Mouse (Mus musculus) lung, postnatal 0 days (tissue): ENCODE results near the gene Tcp11. TPM values are rescaled to one million over a fixed set of nuclear protein-coding genes. Genes with fewer than 3 reads are reported as not detected.
A peak's percentile ranks its signal among the peaks of the same experiment; 100 is the strongest.

Experiments used
- ATAC-seq: fragments of 200-750 bp; cut with Nextera tagmentation; 2 replicates; pipeline ENCODE4 v1.8.0; 2017; ENCODE audit warnings: moderate library complexity
- DNase-seq: peaks from one replicate; pipeline ENCODE4 v3.0.0-alpha.2; 2016; ENCODE audit warnings: low spot score
- H3K27ac ChIP-seq: fragments of 300-500 bp; sonication (generic); 2 replicates; pipeline ENCODE4 v1.5.1; 2014; ENCODE audit warnings: antibody characterized with exemption, mild to moderate bottlenecking, low read length, mixed read lengths
- H3K27me3 ChIP-seq: fragments of 300-500 bp; sonication (generic); replicated peaks from 2 replicates; pipeline ENCODE4 v1.6.1; 2014; ENCODE audit warnings: low read length, mixed read lengths; ENCODE audit not compliant: insufficient read depth
- H3K36me3 ChIP-seq: fragments of 300-500 bp; sonication (generic); 2 replicates; pipeline ENCODE4 v1.6.1; 2014; ENCODE audit warnings: low read length, mixed read lengths; ENCODE audit not compliant: insufficient read depth
- H3K4me1 ChIP-seq: fragments of 300-500 bp; sonication (generic); 2 replicates; pipeline ENCODE4 v1.6.1; 2014; ENCODE audit warnings: antibody characterized with exemption, low read depth, low read length, mixed read lengths; ENCODE audit not compliant: insufficient read depth
- H3K4me2 ChIP-seq: fragments of 300-500 bp; sonication (generic); replicated peaks from 2 replicates; pipeline ENCODE4 v1.6.1; 2014; ENCODE audit warnings: low read depth, mild to moderate bottlenecking, low read length, moderate library complexity, mixed read lengths
- H3K4me3 ChIP-seq: fragments of 300-500 bp; sonication (generic); 2 replicates; pipeline ENCODE4 v1.5.1; 2014; ENCODE audit warnings: low read depth, low read length
- H3K9ac ChIP-seq: fragments of 300-500 bp; sonication (generic); replicated peaks from 2 replicates; pipeline ENCODE4 v1.6.1; 2014; ENCODE audit warnings: low read depth, mild to moderate bottlenecking
- H3K9me3 ChIP-seq: fragments of 300-500 bp; sonication (generic); 2 replicates; pipeline ENCODE4 v1.6.1; 2016; ENCODE audit warnings: low read length, mixed read lengths
- CTCF ChIP-seq: IDR thresholded peaks from 2 replicates; pipeline ENCODE4 v1.5.1; 2016; ENCODE audit warnings: antibody characterized with exemption, mild to moderate bottlenecking
- EP300 ChIP-seq: IDR thresholded peaks from 2 replicates; pipeline ENCODE4 v1.6.1; 2016; ENCODE audit warnings: antibody characterized with exemption, mild to moderate bottlenecking, control low read depth
- WGBS: fragments of 180-500 bp; shearing (Covaris S2); extraction: QIAGEN DNeasy Blood & Tissue Kit; methylation state at CpG from one replicate; pipeline ENCODE4 v1.1.7; 2014; 5-methylcytosine and 5-hydroxymethylcytosine counted together
- polyA plus RNA-seq: library from polyadenylated mRNA; unstranded; fragments of >200 nt; fragmentation: Nextera tagmentation; extraction: Ambion mirVana; gene quantifications from 2 replicates; pipeline ENCODE4 v1.2.1, GENCODE M21; 2015

The Tcp11 gene
- polyA plus RNA-seq, 1 experiment from 2014 or later: 6.0 TPM

DNA sequence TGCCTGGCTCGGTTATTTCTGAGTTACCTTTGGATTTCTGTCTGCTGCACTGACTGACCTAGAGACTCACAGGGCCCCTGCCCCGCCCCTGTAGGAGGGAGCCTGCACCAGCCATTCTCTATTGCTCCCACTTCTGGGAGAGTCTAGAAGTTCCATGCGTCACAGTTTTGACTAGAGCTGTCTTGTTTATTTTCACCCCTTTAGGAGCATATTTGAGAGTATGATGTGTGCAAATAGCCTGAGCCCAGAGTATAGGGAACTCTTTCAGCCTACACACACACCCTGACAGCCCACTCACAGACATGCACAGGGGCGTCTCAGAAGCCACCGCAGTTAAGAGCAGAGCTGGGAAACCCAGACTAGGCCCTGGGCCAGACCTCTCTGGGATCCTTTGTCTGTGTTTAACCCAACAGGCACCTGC lies 54.9 kb downstream of the Tcp11 start:
- Histone ChIP-seq H3K4me2 (peak overlapping the region; percentile 15; the same call in 1 of the 2 replicates), H3K9me3 (no peaks in the 10 kb centered on the region), H3K36me3 (no peaks in the 10 kb centered on the region), H3K27me3 (no peaks in the 10 kb centered on the region), H3K4me1 (peaks cover 59% of the 10 kb centered on the region; the same call in 1 of the 2 replicates), H3K9ac (0 out of 2 replicates have a peak overlapping the region, but pooled peaks have one; percentile 27), H3K27ac (peak overlapping the region; percentile 90), H3K4me3 (no peak overlapping the region)
- WGBS: 25% methylated on average over 5 of the region's 5 CpGs
- DNase-seq (peak; percentile 94), ATAC-seq (peak; percentile 86)
- TF ChIP-seq CTCF (peak; percentile 44), EP300 (peak; percentile 90)

DNA sequence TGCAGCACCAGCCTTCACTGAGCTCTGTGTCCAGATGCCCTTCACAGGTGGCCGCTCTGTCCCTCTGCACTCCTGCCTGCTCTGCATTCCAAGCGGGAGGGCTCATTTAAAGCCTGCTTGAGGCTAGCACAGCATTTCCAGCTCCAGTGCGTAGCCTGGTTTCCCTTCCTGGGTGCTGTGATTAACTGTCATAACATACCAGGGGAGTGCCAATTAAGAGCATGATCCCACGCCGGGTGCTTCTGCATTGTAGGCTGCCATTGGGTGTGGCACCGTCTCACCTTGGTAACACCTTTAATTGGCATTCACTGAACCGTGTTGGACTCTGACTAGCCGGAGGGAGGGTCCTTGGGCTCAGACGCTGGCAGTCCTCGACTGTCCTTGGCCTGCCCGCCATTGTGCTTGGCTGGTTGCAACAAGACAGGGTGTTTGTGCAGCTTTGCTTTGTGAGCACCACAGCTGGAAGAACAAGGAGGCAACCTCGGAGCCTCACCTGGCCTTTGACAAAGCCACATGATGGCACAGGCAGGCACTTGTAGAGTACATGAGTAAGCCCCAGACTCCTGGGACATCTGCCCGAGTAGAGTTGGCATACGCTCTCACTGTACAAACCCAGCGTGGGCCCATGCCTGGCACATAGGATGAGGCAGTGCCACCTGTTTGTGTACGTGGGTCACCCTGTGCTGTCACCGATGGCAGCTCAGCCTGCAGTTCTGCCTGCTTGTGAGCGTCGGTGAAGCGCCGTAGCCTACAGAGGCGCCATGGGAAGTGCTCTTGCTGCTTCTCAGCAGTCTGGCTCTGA lies 57.4 kb downstream of the Tcp11 start:
- H3K36me3 ChIP-seq: 0 out of 2 replicates have a peak, but pooled peaks cover 3% of the 10 kb centered on the region
- H3K4me2 ChIP-seq: no peak overlapping the region
- ATAC-seq (no peak), DNase-seq (no peak)
- no peaks in the 10 kb centered on the region for H3K9me3 ChIP-seq
- H3K4me3 ChIP-seq: no peak overlapping the region
- H3K27ac ChIP-seq: peak overlapping the region; percentile 90
- TF ChIP-seq CTCF (no peak), EP300 (no peak)
- WGBS: 62% methylated on average over 22 of the region's 22 CpGs
- H3K4me1 ChIP-seq: peaks cover 55% of the 10 kb centered on the region; the same call in 1 of the 2 replicates
- no peaks in the 10 kb centered on the region for H3K27me3 ChIP-seq
- H3K9ac ChIP-seq: no peak overlapping the region

DNA sequence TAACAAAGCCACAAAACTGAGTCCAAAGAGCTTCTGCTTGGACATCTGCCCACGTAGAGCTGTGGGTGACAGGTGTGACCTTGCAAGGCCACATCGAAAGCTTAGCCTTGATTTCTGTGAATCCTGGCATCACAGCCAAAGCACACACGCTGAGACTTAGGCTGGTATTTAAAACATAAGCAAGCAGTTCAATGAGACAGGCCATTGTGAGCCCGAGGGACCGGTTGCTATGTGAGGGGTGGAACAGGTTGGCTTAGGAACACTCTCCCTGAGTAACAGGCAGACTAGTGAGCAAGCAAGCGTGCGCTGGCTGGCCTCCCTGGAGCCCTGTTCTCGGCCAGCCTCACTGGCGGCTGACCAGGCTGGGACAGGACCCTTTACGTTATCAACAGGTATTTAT lies 58.5 kb downstream of the Tcp11 start:
- 53% methylated on average over 10 of the region's 10 CpGs for WGBS
- H3K9ac ChIP-seq: no peak overlapping the region
- H3K4me2 ChIP-seq: no peak overlapping the region
- TF ChIP-seq CTCF (no peak), EP300 (no peak)
- 0 out of 2 replicates have a peak, but pooled peaks cover 3% of the 10 kb centered on the region for H3K36me3 ChIP-seq
- peaks cover 55% of the 10 kb centered on the region; the same call in 1 of the 2 replicates for H3K4me1 ChIP-seq
- ATAC-seq (no peak), DNase-seq (no peak)
- no peaks in the 10 kb centered on the region for H3K9me3 ChIP-seq
- H3K27ac ChIP-seq: peak overlapping the region; percentile 55
- no peaks in the 10 kb centered on the region for H3K27me3 ChIP-seq
- no peak overlapping the region for H3K4me3 ChIP-seq

DNA sequence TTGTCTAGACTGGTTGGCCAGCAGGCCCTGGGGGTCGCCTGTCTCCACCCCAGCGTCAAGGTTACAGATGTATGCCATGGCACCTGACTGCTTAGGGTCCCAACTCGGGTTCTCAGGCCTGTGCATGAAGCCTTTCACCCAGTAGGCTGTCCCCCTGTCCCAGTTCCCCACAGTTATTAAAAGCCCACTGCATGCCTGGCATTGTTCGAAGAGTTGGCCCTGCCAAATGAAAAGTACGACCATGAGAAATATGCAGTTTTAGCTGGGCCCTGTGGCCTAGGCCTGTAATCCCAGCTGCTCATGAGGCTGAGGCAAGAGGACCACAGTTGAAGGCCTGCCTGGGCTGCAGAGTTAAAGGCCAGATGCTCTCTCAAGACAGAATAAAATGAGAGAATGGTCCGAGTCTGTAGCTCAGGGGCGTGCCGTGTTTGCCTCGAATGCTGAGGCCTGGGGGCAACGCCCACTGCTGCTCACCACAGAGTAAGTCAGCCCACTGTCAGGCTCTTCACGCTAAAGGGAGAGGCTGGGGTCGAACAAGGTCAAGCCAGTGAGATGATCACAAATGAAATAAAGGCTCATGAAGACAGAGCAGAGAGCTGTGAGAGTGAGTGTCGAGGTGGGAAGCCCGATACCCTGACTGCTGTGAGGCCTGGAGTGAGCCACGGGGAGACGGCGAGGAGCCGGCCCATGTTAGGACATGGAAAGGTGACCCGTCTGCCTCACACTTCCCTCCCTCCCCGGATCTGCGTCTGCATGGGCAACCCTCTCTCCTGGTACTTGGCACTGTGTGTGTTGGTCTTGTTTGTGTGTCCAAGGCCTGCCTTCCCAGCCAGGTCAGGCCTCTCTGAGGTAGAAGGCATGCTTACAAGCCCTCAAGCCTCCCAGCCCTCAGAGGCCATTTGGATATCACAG lies 60.4 kb downstream of the Tcp11 start:
- Histone ChIP-seq H3K27ac (peak overlapping the region; percentile 55), H3K4me1 (peaks cover 45% of the 10 kb centered on the region; the same call in 1 of the 2 replicates), H3K27me3 (no peaks in the 10 kb centered on the region), H3K4me3 (no peak overlapping the region), H3K4me2 (no peak overlapping the region), H3K36me3 (0 out of 2 replicates have a peak, but pooled peaks cover 3% of the 10 kb centered on the region), H3K9ac (no peak overlapping the region), H3K9me3 (no peaks in the 10 kb centered on the region)
- DNase-seq (no peak), ATAC-seq (peak; percentile 18; the same call in 1 of the 2 replicates)
- TF ChIP-seq CTCF (no peak), EP300 (no peak)
- WGBS: 59% methylated on average over 18 of the region's 21 CpGs

DNA sequence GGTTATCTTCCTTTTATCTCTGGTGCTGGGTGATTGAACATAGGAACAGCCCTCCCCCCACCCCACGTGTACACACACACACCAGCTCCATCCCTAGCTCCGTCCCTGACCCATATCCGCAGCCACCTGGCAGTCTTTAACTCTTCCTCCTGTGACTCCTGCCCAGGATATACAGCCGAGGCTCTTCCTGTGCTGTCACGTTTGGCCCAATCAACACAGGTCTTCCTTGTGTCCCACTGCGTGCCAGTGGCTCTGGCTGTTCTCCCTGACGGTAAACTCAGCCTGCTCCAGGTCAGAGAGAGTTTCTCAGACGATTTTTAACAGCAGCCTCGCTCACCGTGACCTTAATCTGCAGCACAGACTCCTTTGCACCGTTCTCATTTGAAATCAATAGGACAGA lies 61.7 kb downstream of the Tcp11 start:
- DNase-seq (no peak), ATAC-seq (no peak)
- H3K36me3 ChIP-seq: 0 out of 2 replicates have a peak, but pooled peaks cover 3% of the 10 kb centered on the region
- no peak overlapping the region for H3K9ac ChIP-seq
- H3K4me3 ChIP-seq: no peak overlapping the region
- H3K27ac ChIP-seq: no peak overlapping the region
- no peaks in the 10 kb centered on the region for H3K9me3 ChIP-seq
- no peak overlapping the region for H3K4me2 ChIP-seq
- TF ChIP-seq EP300 (no peak), CTCF (no peak)
- H3K4me1 ChIP-seq: peaks cover 43% of the 10 kb centered on the region; the same call in 1 of the 2 replicates
- H3K27me3 ChIP-seq: no peaks in the 10 kb centered on the region
- 59% methylated on average over 11 of the region's 11 CpGs for WGBS

DNA sequence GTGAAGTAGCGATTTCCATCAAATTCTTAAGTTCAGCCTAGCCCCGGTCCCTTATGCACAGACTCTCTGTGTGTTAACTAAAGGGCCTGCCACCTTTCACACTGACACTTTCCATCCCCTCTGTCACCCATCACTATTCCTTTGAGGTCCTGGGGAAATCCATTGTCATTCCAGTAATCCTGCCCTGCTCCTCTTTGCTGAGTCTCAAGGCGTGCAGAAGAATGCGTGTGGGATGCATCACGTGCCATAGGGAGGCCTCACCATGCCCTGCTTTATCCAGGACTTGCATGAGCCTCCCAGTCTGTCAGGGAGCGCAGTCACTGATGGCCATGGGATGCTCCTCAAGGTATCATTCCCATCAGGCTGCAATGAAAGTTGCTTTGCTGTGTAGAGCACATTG lies 62.1 kb downstream of the Tcp11 start:
- no peak overlapping the region for H3K9ac ChIP-seq
- TF ChIP-seq EP300 (no peak), CTCF (no peak)
- peaks cover 44% of the 10 kb centered on the region; the same call in 1 of the 2 replicates for H3K4me1 ChIP-seq
- 70% methylated on average over 6 of the region's 6 CpGs for WGBS
- no peak overlapping the region for H3K4me3 ChIP-seq
- no peaks in the 10 kb centered on the region for H3K27me3 ChIP-seq
- no peak overlapping the region for H3K4me2 ChIP-seq
- H3K36me3 ChIP-seq: 0 out of 2 replicates have a peak, but pooled peaks cover 3% of the 10 kb centered on the region
- H3K9me3 ChIP-seq: no peaks in the 10 kb centered on the region
- ATAC-seq (no peak), DNase-seq (no peak)
- no peak overlapping the region for H3K27ac ChIP-seq

Other genes starting within 250 kb of the Tcp11 start
- gene Snrpc, start 242.5 kb downstream of the Tcp11 start, polyA plus RNA-seq: 172 and 185 TPM in 2 replicates
- 1.5 and 1.6 TPM in 2 replicates for gene Uhrf1bp1, start 224.2 kb downstream of the Tcp11 start, polyA plus RNA-seq
- 25.4 and 25.5 TPM in 2 replicates for gene Anks1, start 171.3 kb downstream of the Tcp11 start, polyA plus RNA-seq
- gene Taf11, start 170.8 kb downstream of the Tcp11 start, polyA plus RNA-seq: 40.1 and 42.1 TPM in 2 replicates
- 0.27 and 0.30 TPM in 2 replicates for gene Scube3, start 61.5 kb upstream of the Tcp11 start, polyA plus RNA-seq
- gene Zfp523, start 96.5 kb upstream of the Tcp11 start, polyA plus RNA-seq: 18.7 and 20.2 TPM in 2 replicates
- gene Def6, start 127.1 kb upstream of the Tcp11 start, polyA plus RNA-seq: 5.8 and 6.2 TPM in 2 replicates
- 2.4 and 3.0 TPM in 2 replicates for gene Ppard, start 152.1 kb upstream of the Tcp11 start, polyA plus RNA-seq
- 21.8 and 24.3 TPM in 2 replicates for gene Fance, start 232.9 kb upstream of the Tcp11 start, polyA plus RNA-seq
- gene Rpl10a, start 247.8 kb upstream of the Tcp11 start, polyA plus RNA-seq: 446 and 458 TPM in 2 replicates